Mouse (Mus musculus): ENCODE measurements around the gene Mrpl23. TPM values are rescaled to one million over a fixed set of nuclear protein-coding genes. Genes with fewer than 3 reads are reported as not detected.
A peak's percentile ranks its signal among the peaks of the same experiment; 100 is the strongest.

The Mrpl23 gene
- polyA plus RNA-seq, 1 experiment from 2014 or later: 45.8 TPM

DNA sequence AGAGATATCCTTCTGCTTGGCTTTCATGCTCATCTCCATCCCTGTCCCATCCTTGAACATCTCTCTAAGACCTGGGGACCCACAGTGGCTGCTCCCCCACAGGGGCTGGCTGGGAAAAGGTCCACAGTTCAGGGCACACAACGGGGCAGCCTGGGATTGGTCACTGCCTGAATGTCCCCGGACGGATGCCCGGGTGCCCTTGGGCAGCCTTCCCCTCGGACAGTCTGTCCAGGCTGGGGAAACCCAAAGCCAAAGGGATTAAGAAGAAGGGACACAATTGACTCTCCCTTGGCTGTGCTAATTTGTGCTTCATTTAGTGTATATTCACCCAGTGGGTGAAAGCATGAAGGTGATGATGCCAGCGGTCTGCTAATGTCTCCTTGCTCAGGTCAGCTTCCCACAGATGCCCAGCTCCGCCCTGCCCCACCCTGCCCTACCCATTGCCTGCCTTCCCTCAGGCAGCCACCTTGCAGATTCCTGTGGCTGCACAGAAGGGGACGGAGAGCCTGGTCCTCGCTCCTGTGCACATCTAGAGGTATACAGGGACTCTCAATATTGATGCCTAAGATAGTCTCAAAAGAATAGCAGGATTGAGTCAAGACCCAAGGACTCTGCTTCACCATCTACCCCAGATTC, 26.1 kb downstream of the Mrpl23 start:
- WGBS: 93% methylated on average over 9 of the region's 9 CpGs
- no peaks in the 10 kb centered on the region for H3K9me3 ChIP-seq (ENCODE audit: control insufficient read depth, low read length)
- no peak overlapping the region for H3K9ac ChIP-seq (ENCODE audit: low read length)
- ATAC-seq (replicated peaks; ENCODE audit: low FRiP score, low TSS enrichment, low read depth): no peak
- no peak overlapping the region for H3K4me2 ChIP-seq (ENCODE audit: low read length)
- H3K4me1 ChIP-seq (replicated peaks; ENCODE audit: control insufficient read depth, insufficient read depth, low read length): peaks cover 67% of the 10 kb centered on the region
- H3K36me3 ChIP-seq (ENCODE audit: control insufficient read depth, insufficient read depth, low read length): no peaks in the 10 kb centered on the region
- no peak for DNase-seq (ENCODE audit: low spot score)
- no peaks in the 10 kb centered on the region for H3K27me3 ChIP-seq (replicated peaks; ENCODE audit: control insufficient read depth, insufficient read depth, low read length)
- H3K27ac ChIP-seq (ENCODE audit: low read depth): no peak overlapping the region
- no peak overlapping the region for H3K4me3 ChIP-seq (ENCODE audit: low read depth, low read length)

DNA sequence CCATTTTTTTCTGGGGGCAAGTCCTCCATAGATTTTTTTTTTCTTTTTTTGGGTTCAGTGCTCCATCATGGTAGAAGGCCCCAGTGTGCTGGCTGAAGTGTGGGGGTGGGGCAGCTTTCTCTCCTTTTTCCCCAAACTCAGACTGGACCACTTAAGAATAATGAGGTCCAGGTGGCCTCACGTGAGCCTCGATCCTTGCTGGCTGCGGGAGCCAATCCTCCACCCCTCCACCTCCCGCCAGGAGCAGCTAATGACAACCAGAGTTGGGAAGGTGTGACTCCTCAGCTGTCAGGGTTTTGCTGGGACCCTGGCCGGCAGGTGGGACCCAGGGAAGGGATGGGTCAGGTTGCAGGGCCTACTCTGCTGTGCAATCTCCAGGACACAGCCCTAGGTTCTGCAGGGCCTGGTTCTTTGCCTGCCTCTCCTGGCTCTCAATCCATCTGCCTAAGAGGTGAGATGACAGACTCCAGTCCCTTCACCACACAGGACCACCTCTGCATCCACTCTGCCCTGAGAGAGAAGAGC, 27.2 kb downstream of the Mrpl23 start:
- Histone ChIP-seq H3K4me2 (ENCODE audit: low read length) (no peak overlapping the region), H3K36me3 (ENCODE audit: control insufficient read depth, insufficient read depth, low read length) (no peaks in the 10 kb centered on the region), H3K9me3 (ENCODE audit: control insufficient read depth, low read length) (no peaks in the 10 kb centered on the region), H3K4me3 (ENCODE audit: low read depth, low read length) (no peak overlapping the region), H3K4me1 (replicated peaks; ENCODE audit: control insufficient read depth, insufficient read depth, low read length) (peaks cover 64% of the 10 kb centered on the region), H3K27ac (ENCODE audit: low read depth) (peak overlapping the region; percentile 57; the same call in 1 of the 2 replicates), H3K27me3 (replicated peaks; ENCODE audit: control insufficient read depth, insufficient read depth, low read length) (no peaks in the 10 kb centered on the region), H3K9ac (ENCODE audit: low read length) (no peak overlapping the region)
- no peak for ATAC-seq (replicated peaks; ENCODE audit: low FRiP score, low TSS enrichment, low read depth)
- no peak for DNase-seq (ENCODE audit: low spot score)
- 33% methylated on average over 5 of the region's 5 CpGs for WGBS

DNA sequence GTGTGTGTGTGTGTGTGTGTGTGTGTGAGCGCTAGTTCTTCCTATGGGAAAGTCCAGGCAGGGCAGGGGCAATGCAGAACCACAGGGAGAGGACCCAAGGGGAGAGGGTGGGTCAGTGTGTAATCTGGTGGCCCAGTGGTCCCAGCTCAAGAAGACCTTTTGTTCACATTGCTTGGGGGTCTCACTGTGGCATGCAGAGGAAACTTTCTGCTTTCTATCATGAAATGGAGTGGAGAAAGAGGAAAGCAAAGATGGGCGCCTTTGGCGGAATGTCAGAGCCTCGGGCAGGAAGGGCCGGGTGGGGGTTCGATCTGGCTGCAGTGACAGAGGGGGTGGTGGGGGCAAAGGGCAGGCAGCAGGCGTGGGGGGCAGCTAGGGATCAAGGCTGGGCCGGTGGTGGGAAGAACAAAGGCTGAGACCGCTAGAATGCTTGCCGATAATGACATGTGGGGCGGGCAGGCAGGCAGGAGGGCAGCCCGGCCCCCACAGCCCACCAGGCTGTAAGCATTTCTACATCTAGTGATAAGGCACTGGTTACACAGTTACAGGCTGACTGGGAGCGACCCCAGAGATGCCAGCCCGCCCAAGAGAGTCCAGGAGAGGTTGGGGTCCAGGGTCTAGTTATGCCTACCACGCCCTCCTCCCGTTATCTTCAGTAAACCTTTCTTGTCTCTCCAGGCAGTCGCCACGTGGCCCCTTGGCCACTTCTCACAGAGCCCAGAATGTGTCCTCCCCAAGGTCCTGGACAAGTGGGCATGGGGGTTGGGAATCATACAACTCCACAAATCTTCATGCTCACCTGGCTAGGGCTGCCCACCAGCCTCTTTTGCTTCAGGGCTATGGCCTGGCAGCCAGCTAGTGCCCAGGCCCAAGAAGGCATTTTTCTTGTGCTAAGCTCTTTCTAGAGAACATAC, 28.7 kb downstream of the Mrpl23 start:
- no peak overlapping the region for H3K9ac ChIP-seq (ENCODE audit: low read length)
- no peak overlapping the region for H3K4me2 ChIP-seq (ENCODE audit: low read length)
- H3K4me3 ChIP-seq (ENCODE audit: low read depth, low read length): no peak overlapping the region
- no peaks in the 10 kb centered on the region for H3K27me3 ChIP-seq (replicated peaks; ENCODE audit: control insufficient read depth, insufficient read depth, low read length)
- DNase-seq (ENCODE audit: low spot score) (peak; percentile 67), ATAC-seq (replicated peaks; ENCODE audit: low FRiP score, low TSS enrichment, low read depth) (peak; percentile 91)
- no peaks in the 10 kb centered on the region for H3K36me3 ChIP-seq (ENCODE audit: control insufficient read depth, insufficient read depth, low read length)
- peaks cover 67% of the 10 kb centered on the region for H3K4me1 ChIP-seq (replicated peaks; ENCODE audit: control insufficient read depth, insufficient read depth, low read length)
- 34% methylated on average over 18 of the region's 18 CpGs for WGBS
- H3K27ac ChIP-seq (ENCODE audit: low read depth): peak overlapping the region; percentile 67
- no peaks in the 10 kb centered on the region for H3K9me3 ChIP-seq (ENCODE audit: control insufficient read depth, low read length)

DNA sequence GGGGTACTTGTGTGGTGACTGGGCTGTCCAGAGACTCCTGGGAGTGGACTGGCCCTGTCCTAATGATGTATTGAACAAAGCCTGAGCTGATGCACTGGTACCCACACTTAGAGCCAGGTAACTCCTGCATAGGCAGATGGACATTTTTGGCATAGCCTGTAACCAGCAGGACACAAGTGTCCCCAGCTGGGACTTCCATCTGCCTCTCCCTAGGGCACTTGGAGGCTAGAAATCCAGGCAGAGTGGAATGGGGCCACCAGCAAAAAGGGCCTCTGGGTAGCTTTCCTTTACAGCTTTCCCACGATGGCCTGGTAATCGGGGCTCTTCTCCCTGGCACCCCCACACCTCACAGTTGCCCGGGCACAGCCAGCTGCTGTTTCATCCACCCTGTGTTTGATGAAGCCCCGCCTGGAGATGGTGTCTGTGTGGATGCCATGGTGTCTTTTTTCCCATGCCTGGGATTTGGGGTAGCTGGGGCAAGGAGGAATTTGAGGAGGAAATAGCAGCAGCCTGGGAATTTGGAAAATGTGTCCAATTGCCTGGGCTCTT, 29.4 kb downstream of the Mrpl23 start:
- no peaks in the 10 kb centered on the region for H3K36me3 ChIP-seq (ENCODE audit: control insufficient read depth, insufficient read depth, low read length)
- DNase-seq (ENCODE audit: low spot score): no peak

DNA sequence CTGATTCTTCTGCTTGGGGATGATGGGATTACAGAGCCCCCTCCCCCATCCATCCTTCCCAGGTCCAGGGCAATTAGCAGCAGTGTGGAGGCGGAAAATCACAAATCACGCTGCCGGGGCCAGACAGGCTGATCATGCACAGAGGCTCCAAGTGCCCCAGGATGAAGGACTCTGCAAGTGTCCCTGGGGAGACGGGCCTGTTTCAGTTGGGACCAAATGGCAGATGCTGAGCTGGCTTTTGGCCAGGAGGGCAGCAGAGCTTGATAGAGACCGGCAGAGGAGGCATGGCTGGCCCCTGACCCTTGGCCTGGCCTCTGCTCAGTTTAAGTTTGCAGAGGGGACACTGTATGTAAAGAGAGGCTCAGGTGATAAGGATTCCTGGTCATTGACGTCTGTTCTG, 30.7 kb downstream of the Mrpl23 start:
- peaks cover 64% of the 10 kb centered on the region for H3K4me1 ChIP-seq (replicated peaks; ENCODE audit: control insufficient read depth, insufficient read depth, low read length)
- ATAC-seq (replicated peaks; ENCODE audit: low FRiP score, low TSS enrichment, low read depth) (no peak), DNase-seq (ENCODE audit: low spot score) (no peak)
- H3K27ac ChIP-seq (ENCODE audit: low read depth): no peak overlapping the region
- H3K27me3 ChIP-seq (replicated peaks; ENCODE audit: control insufficient read depth, insufficient read depth, low read length): no peaks in the 10 kb centered on the region
- H3K9me3 ChIP-seq (ENCODE audit: control insufficient read depth, low read length): no peaks in the 10 kb centered on the region
- 30% methylated on average over 6 of the region's 6 CpGs for WGBS
- H3K4me3 ChIP-seq (ENCODE audit: low read depth, low read length): no peak overlapping the region
- no peak overlapping the region for H3K9ac ChIP-seq (ENCODE audit: low read length)
- H3K4me2 ChIP-seq (ENCODE audit: low read length): no peak overlapping the region
- H3K36me3 ChIP-seq (ENCODE audit: control insufficient read depth, insufficient read depth, low read length): no peaks in the 10 kb centered on the region

More for the DNA sequence above, 29.4 kb downstream of the Mrpl23 start:
- Histone ChIP-seq H3K9ac (ENCODE audit: low read length) (no peak overlapping the region), H3K27me3 (replicated peaks; ENCODE audit: control insufficient read depth, insufficient read depth, low read length) (no peaks in the 10 kb centered on the region), H3K4me2 (ENCODE audit: low read length) (no peak overlapping the region), H3K27ac (ENCODE audit: low read depth) (peak overlapping the region; percentile 67), H3K4me3 (ENCODE audit: low read depth, low read length) (no peak overlapping the region), H3K9me3 (ENCODE audit: control insufficient read depth, low read length) (no peaks in the 10 kb centered on the region), H3K4me1 (replicated peaks; ENCODE audit: control insufficient read depth, insufficient read depth, low read length) (peaks cover 68% of the 10 kb centered on the region)
- no peak for ATAC-seq (replicated peaks; ENCODE audit: low FRiP score, low TSS enrichment, low read depth)
- 48% methylated on average over 4 of the region's 4 CpGs for WGBS

DNA sequence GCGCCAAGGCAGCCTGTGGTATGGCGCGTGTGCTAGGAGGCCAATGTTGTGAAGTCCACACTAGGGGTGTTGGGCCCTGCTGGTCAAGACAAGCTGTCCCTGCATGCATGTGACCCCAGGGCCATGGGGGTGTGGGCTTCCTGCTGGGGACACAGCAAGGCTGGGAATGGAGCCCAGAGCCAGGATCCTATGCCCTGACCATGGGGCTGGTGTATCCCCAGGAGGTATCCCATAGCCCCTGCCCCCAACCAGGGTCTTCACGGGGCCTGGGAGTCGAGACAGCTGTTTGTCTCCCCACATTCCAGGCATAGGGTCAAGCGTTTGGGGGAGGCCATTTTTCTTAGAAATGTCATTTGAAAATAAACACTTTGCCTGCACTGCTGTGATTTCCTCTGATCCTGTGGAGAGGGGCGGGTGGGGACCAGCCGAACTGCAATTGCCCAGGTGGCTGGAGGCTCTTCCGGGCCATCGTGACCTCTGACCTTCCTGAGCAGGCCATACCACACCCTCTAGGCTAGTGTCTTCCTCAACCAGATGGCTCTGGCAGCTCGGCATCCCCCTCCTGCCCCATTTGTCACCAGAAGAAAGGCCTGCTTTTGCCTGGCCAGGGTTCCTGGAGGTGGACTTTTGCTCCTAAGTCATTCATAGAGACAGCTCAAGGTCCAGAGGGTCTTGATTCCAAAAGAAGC, 32.6 kb downstream of the Mrpl23 start:
- Histone ChIP-seq H3K27ac (ENCODE audit: low read depth) (peak overlapping the region; percentile 48; the same call in 1 of the 2 replicates), H3K36me3 (ENCODE audit: control insufficient read depth, insufficient read depth, low read length) (no peaks in the 10 kb centered on the region), H3K9me3 (ENCODE audit: control insufficient read depth, low read length) (no peaks in the 10 kb centered on the region), H3K9ac (ENCODE audit: low read length) (no peak overlapping the region), H3K4me3 (ENCODE audit: low read depth, low read length) (no peak overlapping the region), H3K4me1 (replicated peaks; ENCODE audit: control insufficient read depth, insufficient read depth, low read length) (peaks cover 65% of the 10 kb centered on the region), H3K4me2 (ENCODE audit: low read length) (no peak overlapping the region), H3K27me3 (replicated peaks; ENCODE audit: control insufficient read depth, insufficient read depth, low read length) (no peaks in the 10 kb centered on the region)
- ATAC-seq (replicated peaks; ENCODE audit: low FRiP score, low TSS enrichment, low read depth): no peak
- no peak for DNase-seq (ENCODE audit: low spot score)
- WGBS: 35% methylated on average over 11 of the region's 11 CpGs

DNA sequence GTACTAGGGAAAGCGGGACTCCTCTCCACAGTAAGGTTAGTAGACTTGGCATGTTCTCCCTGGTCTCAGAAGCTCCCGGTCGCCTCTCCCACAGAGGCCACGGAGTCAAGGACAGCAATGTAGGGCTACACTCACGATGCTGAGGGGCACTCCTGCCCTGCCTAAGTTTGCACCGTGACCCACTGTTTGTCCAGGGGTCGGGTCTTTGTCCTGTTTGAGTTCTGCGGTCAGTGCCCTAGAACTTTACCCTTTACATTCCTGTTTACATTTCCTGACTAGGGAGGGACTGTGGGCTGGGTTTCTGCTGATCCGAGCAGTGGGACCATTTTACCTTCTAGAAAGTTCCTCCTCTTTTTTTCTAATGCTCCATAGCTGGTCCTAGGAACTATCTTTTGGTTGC, 34.0 kb downstream of the Mrpl23 start:
- Histone ChIP-seq H3K9me3 (ENCODE audit: control insufficient read depth, low read length) (no peaks in the 10 kb centered on the region), H3K36me3 (ENCODE audit: control insufficient read depth, insufficient read depth, low read length) (no peaks in the 10 kb centered on the region), H3K4me2 (ENCODE audit: low read length) (no peak overlapping the region), H3K27ac (ENCODE audit: low read depth) (peak overlapping the region; percentile 41), H3K4me1 (replicated peaks; ENCODE audit: control insufficient read depth, insufficient read depth, low read length) (peaks cover 72% of the 10 kb centered on the region), H3K9ac (ENCODE audit: low read length) (no peak overlapping the region), H3K4me3 (ENCODE audit: low read depth, low read length) (no peak overlapping the region), H3K27me3 (replicated peaks; ENCODE audit: control insufficient read depth, insufficient read depth, low read length) (no peaks in the 10 kb centered on the region)
- ATAC-seq (replicated peaks; ENCODE audit: low FRiP score, low TSS enrichment, low read depth) (no peak), DNase-seq (ENCODE audit: low spot score) (no peak)
- 62% methylated on average over 9 of the region's 9 CpGs for WGBS

DNA sequence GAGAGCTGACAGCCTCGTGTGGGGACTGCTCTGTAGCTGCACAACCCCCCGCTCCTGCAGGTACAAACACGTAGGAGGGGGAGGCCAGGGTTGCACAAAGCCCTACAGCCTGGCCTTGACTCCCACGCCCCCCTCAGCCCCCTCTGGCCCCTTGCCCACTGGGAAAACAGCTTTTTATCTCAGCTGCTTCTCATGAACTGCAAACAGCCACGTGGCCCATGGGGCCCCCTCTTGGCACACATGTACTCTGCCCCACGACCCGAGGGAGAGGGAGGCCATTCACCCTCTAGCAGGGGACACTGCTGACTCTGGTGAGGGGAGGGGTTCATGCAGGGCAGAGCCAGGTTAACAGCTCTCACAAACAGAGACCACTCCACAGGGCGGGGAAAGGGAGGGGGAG, 36.5 kb downstream of the Mrpl23 start:
- Histone ChIP-seq H3K27me3 (replicated peaks; ENCODE audit: control insufficient read depth, insufficient read depth, low read length) (no peaks in the 10 kb centered on the region), H3K9me3 (ENCODE audit: control insufficient read depth, low read length) (no peaks in the 10 kb centered on the region), H3K4me2 (ENCODE audit: low read length) (no peak overlapping the region), H3K9ac (ENCODE audit: low read length) (no peak overlapping the region), H3K36me3 (ENCODE audit: control insufficient read depth, insufficient read depth, low read length) (no peaks in the 10 kb centered on the region), H3K4me1 (replicated peaks; ENCODE audit: control insufficient read depth, insufficient read depth, low read length) (peaks cover 75% of the 10 kb centered on the region), H3K27ac (ENCODE audit: low read depth) (peak overlapping the region; percentile 95), H3K4me3 (ENCODE audit: low read depth, low read length) (no peak overlapping the region)
- ATAC-seq (replicated peaks; ENCODE audit: low FRiP score, low TSS enrichment, low read depth) (peak; percentile 82), DNase-seq (ENCODE audit: low spot score) (peak; percentile 75)
- WGBS: 26% methylated on average over 8 of the region's 8 CpGs
